Mouse (Mus musculus): Measurements from ENCODE around the gene Ssbp3. TPM values are rescaled to one million over a fixed set of nuclear protein-coding genes. Genes with fewer than 3 reads are reported as not detected.

Ssbp3 gene
- total and polyA plus RNA-seq, 2 experiments: 12.9 to 36.7 TPM

- TF ChIP-seq POLR2A (IDR thresholded peaks at IDR 0.05; ENCODE audit: extremely low read depth, insufficient read depth, low read length) (no peak), CTCF (IDR thresholded peaks at IDR 0.05; ENCODE audit: low read depth, low read length) (no peak)
Measured at GRCm38 (mm10) chr4:106900718-106901117, 9.8 kb upstream of the Ssbp3 start.

GRCm38 (mm10) chr4:106901610-106902009 lies 8.9 kb upstream of the Ssbp3 start:
- Histone ChIP-seq H3K27ac (replicated peaks; ENCODE audit: insufficient read depth, low read depth, low read length) (no peak overlapping the region), H3K9ac (ENCODE audit: low read depth, low read length) (no peak overlapping the region), H3K27me3 (ENCODE audit: control insufficient read depth, insufficient read depth, low read length) (no peaks in the 10 kb centered on the region; the same call in 1 of the 2 replicates), H3K36me3 (ENCODE audit: control insufficient read depth, insufficient read depth, low read length) (no peaks in the 10 kb centered on the region), H3K4me3 (ENCODE audit: insufficient read depth, low read depth, low read length) (no peak overlapping the region), H3K79me2 (ENCODE audit: control insufficient read depth, insufficient read depth, low read length) (no peaks in the 10 kb centered on the region), H3K4me1 (ENCODE audit: control insufficient read depth, insufficient read depth, low read length) (no peaks in the 10 kb centered on the region)
- WGBS: 90% methylated on average over 3 of the region's 3 CpGs
- no peak for TF ChIP-seq POLR2A (IDR thresholded peaks at IDR 0.05; ENCODE audit: extremely low read depth, insufficient read depth, low read length)
- no peak for TF ChIP-seq CTCF (IDR thresholded peaks at IDR 0.05; ENCODE audit: low read depth, low read length)
- DNase-seq (ENCODE audit: extremely low read depth, low read depth, low spot score): no peak

More at GRCm38 (mm10) chr4:106900718-106901117, 9.8 kb upstream of the Ssbp3 start:
- 49% methylated on average over 6 of the region's 6 CpGs for WGBS
- H3K27ac ChIP-seq (replicated peaks; ENCODE audit: insufficient read depth, low read depth, low read length): no peak overlapping the region
- no peak overlapping the region for H3K9ac ChIP-seq (ENCODE audit: low read depth, low read length)
- no peak overlapping the region for H3K4me3 ChIP-seq (ENCODE audit: insufficient read depth, low read depth, low read length)
- DNase-seq (ENCODE audit: extremely low read depth, low read depth, low spot score): no peak
- H3K27me3 ChIP-seq (ENCODE audit: control insufficient read depth, insufficient read depth, low read length): no peaks in the 10 kb centered on the region; the same call in 1 of the 2 replicates
- no peaks in the 10 kb centered on the region for H3K79me2 ChIP-seq (ENCODE audit: control insufficient read depth, insufficient read depth, low read length)
- no peaks in the 10 kb centered on the region for H3K36me3 ChIP-seq (ENCODE audit: control insufficient read depth, insufficient read depth, low read length)
- no peaks in the 10 kb centered on the region for H3K4me1 ChIP-seq (ENCODE audit: control insufficient read depth, insufficient read depth, low read length)

GRCm38 (mm10) chr4:106902157-106902556 lies 8.3 kb upstream of the Ssbp3 start:
- TF ChIP-seq CTCF (IDR thresholded peaks at IDR 0.05; ENCODE audit: low read depth, low read length) (no peak), POLR2A (IDR thresholded peaks at IDR 0.05; ENCODE audit: extremely low read depth, insufficient read depth, low read length) (no peak)
- Histone ChIP-seq H3K9ac (ENCODE audit: low read depth, low read length) (no peak overlapping the region), H3K4me3 (ENCODE audit: insufficient read depth, low read depth, low read length) (no peak overlapping the region), H3K79me2 (ENCODE audit: control insufficient read depth, insufficient read depth, low read length) (no peaks in the 10 kb centered on the region), H3K36me3 (ENCODE audit: control insufficient read depth, insufficient read depth, low read length) (no peaks in the 10 kb centered on the region), H3K27me3 (ENCODE audit: control insufficient read depth, insufficient read depth, low read length) (no peaks in the 10 kb centered on the region; the same call in 1 of the 2 replicates), H3K27ac (replicated peaks; ENCODE audit: insufficient read depth, low read depth, low read length) (no peak overlapping the region), H3K4me1 (ENCODE audit: control insufficient read depth, insufficient read depth, low read length) (no peaks in the 10 kb centered on the region)
- WGBS: 86% methylated on average over 8 of the region's 8 CpGs
- DNase-seq (ENCODE audit: extremely low read depth, low read depth, low spot score): no peak

GRCm38 (mm10) chr4:106905898-106906297 lies 4.6 kb upstream of the Ssbp3 start:
- DNase-seq (ENCODE audit: extremely low read depth, low read depth, low spot score): no peak
- Histone ChIP-seq H3K36me3 (ENCODE audit: control insufficient read depth, insufficient read depth, low read length) (no peaks in the 10 kb centered on the region), H3K27me3 (ENCODE audit: control insufficient read depth, insufficient read depth, low read length) (no peaks in the 10 kb centered on the region), H3K4me1 (ENCODE audit: control insufficient read depth, insufficient read depth, low read length) (peaks cover 9% of the 10 kb centered on the region; the same call in 1 of the 2 replicates), H3K4me3 (ENCODE audit: insufficient read depth, low read depth, low read length) (no peak overlapping the region), H3K9ac (ENCODE audit: low read depth, low read length) (no peak overlapping the region), H3K27ac (replicated peaks; ENCODE audit: insufficient read depth, low read depth, low read length) (no peak overlapping the region), H3K79me2 (ENCODE audit: control insufficient read depth, insufficient read depth, low read length) (no peaks in the 10 kb centered on the region)
- WGBS: 90% methylated on average over 3 of the region's 3 CpGs
- TF ChIP-seq POLR2A (IDR thresholded peaks at IDR 0.05; ENCODE audit: extremely low read depth, insufficient read depth, low read length) (no peak), CTCF (IDR thresholded peaks at IDR 0.05; ENCODE audit: low read depth, low read length) (no peak)

- peaks cover 14% of the 10 kb centered on the region for H3K79me2 ChIP-seq (ENCODE audit: control insufficient read depth, insufficient read depth, low read length)
- H3K9ac ChIP-seq (ENCODE audit: low read depth, low read length): no peak overlapping the region
- H3K27ac ChIP-seq (replicated peaks; ENCODE audit: insufficient read depth, low read depth, low read length): peak overlapping the region; percentile 83
- no peak for TF ChIP-seq POLR2A (IDR thresholded peaks at IDR 0.05; ENCODE audit: extremely low read depth, insufficient read depth, low read length)
- TF ChIP-seq CTCF (IDR thresholded peaks at IDR 0.05; ENCODE audit: low read depth, low read length): no peak
- WGBS: 60% methylated on average over 17 of the region's 17 CpGs
- no peaks in the 10 kb centered on the region for H3K36me3 ChIP-seq (ENCODE audit: control insufficient read depth, insufficient read depth, low read length)
- H3K4me3 ChIP-seq (ENCODE audit: insufficient read depth, low read depth, low read length): no peak overlapping the region
- no peaks in the 10 kb centered on the region for H3K27me3 ChIP-seq (ENCODE audit: control insufficient read depth, insufficient read depth, low read length)
- no peak for DNase-seq (ENCODE audit: extremely low read depth, low read depth, low spot score)
- peaks cover 10% of the 10 kb centered on the region; the same call in 1 of the 2 replicates for H3K4me1 ChIP-seq (ENCODE audit: control insufficient read depth, insufficient read depth, low read length)
Measured at GRCm38 (mm10) chr4:106907701-106908425, 2.6 kb upstream of the Ssbp3 start.

GRCm38 (mm10) chr4:106908426-106908809 lies 2.1 kb upstream of the Ssbp3 start:
- peak overlapping the region; percentile 83 for H3K27ac ChIP-seq (replicated peaks; ENCODE audit: insufficient read depth, low read depth, low read length)
- peaks cover 14% of the 10 kb centered on the region for H3K79me2 ChIP-seq (ENCODE audit: control insufficient read depth, insufficient read depth, low read length)
- DNase-seq (ENCODE audit: extremely low read depth, low read depth, low spot score): peak; percentile 53
- 7% methylated on average over 3 of the region's 3 CpGs for WGBS
- TF ChIP-seq POLR2A (IDR thresholded peaks at IDR 0.05; ENCODE audit: extremely low read depth, insufficient read depth, low read length) (no peak), CTCF (IDR thresholded peaks at IDR 0.05; ENCODE audit: low read depth, low read length) (no peak)
- H3K9ac ChIP-seq (ENCODE audit: low read depth, low read length): no peak overlapping the region
- H3K4me1 ChIP-seq (ENCODE audit: control insufficient read depth, insufficient read depth, low read length): peaks cover 13% of the 10 kb centered on the region; the same call in 1 of the 2 replicates
- H3K4me3 ChIP-seq (ENCODE audit: insufficient read depth, low read depth, low read length): no peak overlapping the region
- H3K27me3 ChIP-seq (ENCODE audit: control insufficient read depth, insufficient read depth, low read length): no peaks in the 10 kb centered on the region
- no peaks in the 10 kb centered on the region for H3K36me3 ChIP-seq (ENCODE audit: control insufficient read depth, insufficient read depth, low read length)
